22 mouse cellular contexts compared by ENCODE assay signal in the genomic region with DNA sequence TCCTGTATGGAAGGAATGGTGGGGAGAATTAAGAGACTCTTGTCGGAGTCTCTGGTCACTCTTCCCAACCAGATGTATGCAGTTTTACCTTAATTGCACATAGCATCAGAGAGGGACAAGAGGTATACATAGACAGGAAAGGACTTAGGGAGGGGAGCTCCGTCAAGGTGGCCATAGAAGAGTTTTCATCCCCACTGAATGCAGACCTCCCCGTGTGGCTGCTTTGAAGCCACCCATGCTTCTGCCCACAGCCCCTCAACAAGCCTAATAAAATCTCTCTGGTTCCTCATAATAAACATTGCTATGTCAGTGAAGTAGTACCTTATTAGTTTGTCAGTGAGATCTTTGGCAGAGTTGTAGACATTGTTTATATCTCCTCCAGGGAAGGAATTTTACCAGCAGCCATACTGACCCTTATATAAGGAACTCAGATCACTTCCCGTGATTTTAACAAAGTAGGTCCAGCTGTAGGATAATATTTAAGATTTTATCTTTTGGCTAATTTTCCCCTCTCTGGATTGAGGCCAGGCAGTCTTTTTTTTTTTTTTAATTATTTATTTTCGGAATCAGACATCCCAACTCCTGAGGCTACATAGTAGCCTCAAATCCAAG.
"Had no signal": no experiment of that assay in that cellular context is flagged by ENCODE, and none has a peak within 500 bp of the region (broad histone marks: within the 10 kb centered on the region; RNA-seq: fewer than 3 reads in every experiment).

No protein-coding gene starts in this region.

- H3K27me3 ChIP-seq: limb, embryonic 13.5 days; liver, embryonic 12.5 days; liver, embryonic 15.5 days; megakaryocyte, embryonic 14.5 days; midbrain, embryonic 13.5 days; neural tube, embryonic 13.5 days; stomach, embryonic 15.5 days had no signal

- H3K36me3 ChIP-seq: limb, embryonic 13.5 days; midbrain, embryonic 13.5 days; stomach, embryonic 15.5 days had no signal

- H3K9me3 ChIP-seq: limb, embryonic 10.5 days; limb, embryonic 13.5 days; liver, embryonic 12.5 days; liver, embryonic 15.5 days; megakaryocyte, embryonic 14.5 days; midbrain, embryonic 10.5 days; midbrain, embryonic 13.5 days; neural tube, embryonic 13.5 days; stomach, embryonic 15.5 days had no signal

- ATAC-seq: liver, embryonic 12.5 days; midbrain, embryonic 13.5 days; midbrain, embryonic 16.5 days had no signal

- H3K9ac ChIP-seq: limb, embryonic 13.5 days; liver, embryonic 12.5 days; liver, embryonic 15.5 days; midbrain, embryonic 13.5 days; neural tube, embryonic 13.5 days; stomach, embryonic 15.5 days had no signal

- H3K4me3 ChIP-seq: layer of hippocampus, adult 2 months; limb, embryonic 10.5 days; limb, embryonic 13.5 days; liver, embryonic 12.5 days; liver, embryonic 15.5 days; megakaryocyte, embryonic 14.5 days; midbrain, embryonic 10.5 days; midbrain, embryonic 13.5 days; myocyte; neural tube, embryonic 13.5 days; stomach, embryonic 15.5 days had no signal

- H3K27ac ChIP-seq: kidney, postnatal 0 days; layer of hippocampus, adult 2 months; limb, embryonic 10.5 days; limb, embryonic 13.5 days; liver, embryonic 12.5 days; liver, embryonic 15.5 days; midbrain, embryonic 10.5 days; midbrain, embryonic 13.5 days; neural tube, embryonic 13.5 days; stomach, embryonic 15.5 days had no signal

- H3K4me2 ChIP-seq: limb, embryonic 13.5 days; liver, embryonic 12.5 days; liver, embryonic 15.5 days; midbrain, embryonic 13.5 days; neural tube, embryonic 13.5 days; stomach, embryonic 15.5 days had no signal

- DNase-seq: kidney, adult 2 months; kidney, postnatal 25 days; layer of hippocampus, adult 9-11 months; liver; lung, adult 2 months; retina, postnatal 1 day; right cerebral cortex, postnatal 25 days; spleen, adult 18-20 months; thymus, postnatal 25 days had no signal

- H3K4me1 ChIP-seq: limb, embryonic 10.5 days; limb, embryonic 13.5 days; liver, embryonic 12.5 days; liver, embryonic 15.5 days; midbrain, embryonic 10.5 days; midbrain, embryonic 13.5 days; neural tube, embryonic 13.5 days; stomach, embryonic 15.5 days had no signal
